Mouse (Mus musculus): ENCODE measurements around the gene Maff.

DNA sequence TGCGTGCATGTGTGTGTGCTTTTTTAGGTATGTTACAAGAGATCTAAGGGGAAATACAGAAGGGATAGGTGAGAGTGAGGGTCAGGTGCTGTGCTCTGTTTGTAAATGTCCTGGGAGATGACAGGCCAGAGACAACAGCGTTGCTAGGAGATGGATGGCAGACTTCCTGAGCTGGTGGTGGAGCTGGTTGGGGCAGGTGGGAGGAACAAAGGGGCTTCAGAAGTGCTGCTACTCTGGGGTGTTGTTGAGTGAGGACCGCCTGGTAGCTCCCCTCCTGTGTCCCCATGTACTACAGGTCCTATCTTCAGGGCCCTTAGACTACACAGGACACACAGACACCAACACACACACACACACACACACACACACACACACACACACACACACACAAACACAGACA, 28.3 kb downstream of the Maff start:
- TF ChIP-seq POLR2A (IDR thresholded peaks at IDR 0.05; ENCODE audit: low read depth, low read length), result no peak
- no peak for TF ChIP-seq CTCF (IDR thresholded peaks at IDR 0.05; ENCODE audit: extremely low read depth, insufficient read depth, insufficient read length, insufficient replicate concordance)
